Mouse (Mus musculus): ENCODE measurements at regions not wholly inside any gene's neighbourhood (a gene's known extent, or its start where the extent isn't known, plus 50 kb on each side); places are given as distances from the start of the nearest gene placed in this dataset.

- Histone ChIP-seq H3K4me1 (ENCODE audit: control insufficient read depth, insufficient read depth, low read length) (no peaks in the 10 kb centered on the region), H3K27me3 (ENCODE audit: control insufficient read depth, insufficient read depth, low read length, poor library complexity, severe bottlenecking) (no peaks in the 10 kb centered on the region), H3K9me3 (replicated peaks; ENCODE audit: control insufficient read depth, insufficient read depth, low read length, poor library complexity, severe bottlenecking) (no peaks in the 10 kb centered on the region), H3K27ac (ENCODE audit: insufficient read depth, low read length) (no peak overlapping the region), H3K9ac (ENCODE audit: low read depth, poor library complexity, severe bottlenecking) (no peak overlapping the region), H3K36me3 (ENCODE audit: control insufficient read depth, insufficient read depth, low read length, poor library complexity, severe bottlenecking) (no peaks in the 10 kb centered on the region), H3K4me3 (ENCODE audit: low read depth, low read length) (no peak overlapping the region)
- TF ChIP-seq EP300 (IDR thresholded peaks at IDR 0.05; ENCODE audit: insufficient read depth, low read depth, low read length) (no peak), CTCF (IDR thresholded peaks at IDR 0.05; ENCODE audit: low read depth, low read length) (no peak), POLR2A (IDR thresholded peaks at IDR 0.05; ENCODE audit: insufficient read depth, low read length) (no peak)
Measured at GRCm38 (mm10) chr2:21129621-21130020, 75.5 kb downstream of the Enkur start.

GRCm38 (mm10) chr2:21126531-21126930, 78.6 kb downstream of the Enkur start:
- no peaks in the 10 kb centered on the region for H3K4me1 ChIP-seq (ENCODE audit: control insufficient read depth, insufficient read depth, low read length)
- no peak overlapping the region for H3K9ac ChIP-seq (ENCODE audit: low read depth, poor library complexity, severe bottlenecking)
- no peaks in the 10 kb centered on the region for H3K27me3 ChIP-seq (ENCODE audit: control insufficient read depth, insufficient read depth, low read length, poor library complexity, severe bottlenecking)
- no peaks in the 10 kb centered on the region for H3K9me3 ChIP-seq (replicated peaks; ENCODE audit: control insufficient read depth, insufficient read depth, low read length, poor library complexity, severe bottlenecking)
- no peaks in the 10 kb centered on the region for H3K36me3 ChIP-seq (ENCODE audit: control insufficient read depth, insufficient read depth, low read length, poor library complexity, severe bottlenecking)
- no peak overlapping the region for H3K27ac ChIP-seq (ENCODE audit: insufficient read depth, low read length)
- H3K4me3 ChIP-seq (ENCODE audit: low read depth, low read length), result no peak overlapping the region
- no peak for TF ChIP-seq POLR2A (IDR thresholded peaks at IDR 0.05; ENCODE audit: insufficient read depth, low read length)
- no peak for TF ChIP-seq EP300 (IDR thresholded peaks at IDR 0.05; ENCODE audit: insufficient read depth, low read depth, low read length)
- no peak for TF ChIP-seq CTCF (IDR thresholded peaks at IDR 0.05; ENCODE audit: low read depth, low read length)

- H3K27ac ChIP-seq (ENCODE audit: insufficient read depth, low read length), result no peak overlapping the region
Measured at GRCm38 (mm10) chr2:21122421-21122820, 82.7 kb downstream of the Enkur start.

GRCm38 (mm10) chr2:21121663-21122062, 83.5 kb downstream of the Enkur start:
- Histone ChIP-seq H3K9me3 (replicated peaks; ENCODE audit: control insufficient read depth, insufficient read depth, low read length, poor library complexity, severe bottlenecking) (no peaks in the 10 kb centered on the region), H3K27me3 (ENCODE audit: control insufficient read depth, insufficient read depth, low read length, poor library complexity, severe bottlenecking) (no peaks in the 10 kb centered on the region), H3K36me3 (ENCODE audit: control insufficient read depth, insufficient read depth, low read length, poor library complexity, severe bottlenecking) (no peaks in the 10 kb centered on the region), H3K27ac (ENCODE audit: insufficient read depth, low read length) (no peak overlapping the region), H3K4me3 (ENCODE audit: low read depth, low read length) (no peak overlapping the region), H3K4me1 (ENCODE audit: control insufficient read depth, insufficient read depth, low read length) (no peaks in the 10 kb centered on the region), H3K9ac (ENCODE audit: low read depth, poor library complexity, severe bottlenecking) (no peak overlapping the region)
- no peak for TF ChIP-seq POLR2A (IDR thresholded peaks at IDR 0.05; ENCODE audit: insufficient read depth, low read length)
- TF ChIP-seq CTCF (IDR thresholded peaks at IDR 0.05; ENCODE audit: low read depth, low read length), result no peak
- no peak for TF ChIP-seq EP300 (IDR thresholded peaks at IDR 0.05; ENCODE audit: insufficient read depth, low read depth, low read length)

More at GRCm38 (mm10) chr2:21122421-21122820, 82.7 kb downstream of the Enkur start:
- Histone ChIP-seq H3K9ac (ENCODE audit: low read depth, poor library complexity, severe bottlenecking) (no peak overlapping the region), H3K36me3 (ENCODE audit: control insufficient read depth, insufficient read depth, low read length, poor library complexity, severe bottlenecking) (no peaks in the 10 kb centered on the region), H3K27me3 (ENCODE audit: control insufficient read depth, insufficient read depth, low read length, poor library complexity, severe bottlenecking) (no peaks in the 10 kb centered on the region), H3K4me1 (ENCODE audit: control insufficient read depth, insufficient read depth, low read length) (no peaks in the 10 kb centered on the region), H3K9me3 (replicated peaks; ENCODE audit: control insufficient read depth, insufficient read depth, low read length, poor library complexity, severe bottlenecking) (no peaks in the 10 kb centered on the region), H3K4me3 (ENCODE audit: low read depth, low read length) (no peak overlapping the region)
- TF ChIP-seq CTCF (IDR thresholded peaks at IDR 0.05; ENCODE audit: low read depth, low read length) (no peak), EP300 (IDR thresholded peaks at IDR 0.05; ENCODE audit: insufficient read depth, low read depth, low read length) (no peak), POLR2A (IDR thresholded peaks at IDR 0.05; ENCODE audit: insufficient read depth, low read length) (no peak)

- Histone ChIP-seq H3K27me3 (ENCODE audit: control insufficient read depth, insufficient read depth, low read length, poor library complexity, severe bottlenecking) (no peaks in the 10 kb centered on the region), H3K4me1 (ENCODE audit: control insufficient read depth, insufficient read depth, low read length) (no peaks in the 10 kb centered on the region), H3K9ac (ENCODE audit: low read depth, poor library complexity, severe bottlenecking) (no peak overlapping the region), H3K9me3 (replicated peaks; ENCODE audit: control insufficient read depth, insufficient read depth, low read length, poor library complexity, severe bottlenecking) (no peaks in the 10 kb centered on the region), H3K36me3 (ENCODE audit: control insufficient read depth, insufficient read depth, low read length, poor library complexity, severe bottlenecking) (no peaks in the 10 kb centered on the region), H3K4me3 (ENCODE audit: low read depth, low read length) (no peak overlapping the region), H3K27ac (ENCODE audit: insufficient read depth, low read length) (no peak overlapping the region)
- no peak for TF ChIP-seq EP300 (IDR thresholded peaks at IDR 0.05; ENCODE audit: insufficient read depth, low read depth, low read length)
- no peak for TF ChIP-seq POLR2A (IDR thresholded peaks at IDR 0.05; ENCODE audit: insufficient read depth, low read length)
- no peak for TF ChIP-seq CTCF (IDR thresholded peaks at IDR 0.05; ENCODE audit: low read depth, low read length)
Measured at GRCm38 (mm10) chr2:21116817-21117216, 88.3 kb downstream of the Enkur start.

GRCm38 (mm10) chr2:21111527-21111926, 93.6 kb downstream of the Enkur start:
- TF ChIP-seq EP300 (IDR thresholded peaks at IDR 0.05; ENCODE audit: insufficient read depth, low read depth, low read length), result no peak
- H3K4me1 ChIP-seq (ENCODE audit: control insufficient read depth, insufficient read depth, low read length), result no peaks in the 10 kb centered on the region
- H3K27me3 ChIP-seq (ENCODE audit: control insufficient read depth, insufficient read depth, low read length, poor library complexity, severe bottlenecking), result no peaks in the 10 kb centered on the region
- no peaks in the 10 kb centered on the region for H3K9me3 ChIP-seq (replicated peaks; ENCODE audit: control insufficient read depth, insufficient read depth, low read length, poor library complexity, severe bottlenecking)
- H3K27ac ChIP-seq (ENCODE audit: insufficient read depth, low read length), result no peak overlapping the region
- no peak overlapping the region for H3K4me3 ChIP-seq (ENCODE audit: low read depth, low read length)
- H3K36me3 ChIP-seq (ENCODE audit: control insufficient read depth, insufficient read depth, low read length, poor library complexity, severe bottlenecking), result no peaks in the 10 kb centered on the region
- no peak overlapping the region for H3K9ac ChIP-seq (ENCODE audit: low read depth, poor library complexity, severe bottlenecking)

Data from ES-Bruce4 (cell line).